Mouse (Mus musculus): ENCODE measurements around the gene Sgms1. TPM values are rescaled to one million over a fixed set of nuclear protein-coding genes. Genes with fewer than 3 reads are reported as not detected.

The Sgms1 gene
- polyA plus RNA-seq, 1 experiment from 2014 or later, result 15.7 TPM

DNA sequence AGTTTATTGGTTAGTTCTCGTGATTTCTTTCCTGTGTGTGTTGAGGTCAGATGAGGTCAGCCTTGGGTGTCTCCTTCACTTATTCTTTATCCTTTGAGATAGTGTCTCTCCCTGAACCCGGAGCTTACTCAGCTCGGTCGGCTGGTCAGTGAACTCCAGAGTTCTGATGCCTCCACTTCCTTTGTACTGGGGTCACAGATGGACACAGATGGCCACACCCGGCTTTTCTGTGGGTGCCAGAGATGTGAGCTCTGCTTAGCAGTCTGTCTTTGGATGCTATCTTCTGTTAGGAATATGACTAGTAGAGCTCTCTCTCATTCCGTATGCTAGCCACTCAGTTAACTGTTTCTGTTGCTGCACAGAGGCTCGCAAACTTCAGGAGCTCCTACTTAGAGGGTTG is 92.7 kb downstream of the Sgms1 start:
- no peak for ATAC-seq (replicated peaks)

DNA sequence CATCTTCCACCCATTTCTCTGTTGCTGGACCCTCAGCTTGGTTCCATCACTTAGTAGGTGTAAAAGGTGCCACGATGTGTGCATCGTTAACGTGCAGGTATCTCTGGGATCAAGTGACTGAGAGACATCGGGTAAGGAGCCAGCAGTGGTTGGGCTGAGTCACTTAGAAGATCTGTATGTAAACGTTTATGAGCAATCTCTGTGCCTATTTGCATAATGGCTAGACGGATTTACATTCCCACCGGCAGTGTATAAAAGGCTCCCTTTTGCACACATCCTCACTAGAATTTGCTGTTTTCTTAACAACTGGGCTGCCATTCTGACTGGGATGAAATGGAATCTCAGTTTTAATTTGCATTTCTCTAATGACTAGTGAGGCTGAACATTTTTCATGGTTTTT is 93.9 kb downstream of the Sgms1 start:
- Histone ChIP-seq H3K27ac (replicated peaks) (no peak overlapping the region), H3K27me3 (no peaks in the 10 kb centered on the region), H3K36me3 (no peaks in the 10 kb centered on the region), H3K9me3 (no peaks in the 10 kb centered on the region), H3K4me1 (peaks cover 13% of the 10 kb centered on the region), H3K9ac (replicated peaks) (no peak overlapping the region), H3K4me2 (replicated peaks) (no peak overlapping the region), H3K4me3 (no peak overlapping the region)
- WGBS, result 53% methylated on average over 7 of the region's 7 CpGs
- ATAC-seq (replicated peaks), result no peak

More for the DNA sequence above, 92.7 kb downstream of the Sgms1 start:
- peaks cover 12% of the 10 kb centered on the region for H3K4me1 ChIP-seq
- H3K9ac ChIP-seq (replicated peaks), result no peak overlapping the region
- H3K27ac ChIP-seq (replicated peaks), result no peak overlapping the region
- H3K27me3 ChIP-seq, result no peaks in the 10 kb centered on the region
- WGBS, result 86% methylated on average over 7 of the region's 7 CpGs
- no peaks in the 10 kb centered on the region for H3K9me3 ChIP-seq
- H3K4me2 ChIP-seq (replicated peaks), result no peak overlapping the region
- H3K4me3 ChIP-seq, result no peak overlapping the region
- no peaks in the 10 kb centered on the region for H3K36me3 ChIP-seq

DNA sequence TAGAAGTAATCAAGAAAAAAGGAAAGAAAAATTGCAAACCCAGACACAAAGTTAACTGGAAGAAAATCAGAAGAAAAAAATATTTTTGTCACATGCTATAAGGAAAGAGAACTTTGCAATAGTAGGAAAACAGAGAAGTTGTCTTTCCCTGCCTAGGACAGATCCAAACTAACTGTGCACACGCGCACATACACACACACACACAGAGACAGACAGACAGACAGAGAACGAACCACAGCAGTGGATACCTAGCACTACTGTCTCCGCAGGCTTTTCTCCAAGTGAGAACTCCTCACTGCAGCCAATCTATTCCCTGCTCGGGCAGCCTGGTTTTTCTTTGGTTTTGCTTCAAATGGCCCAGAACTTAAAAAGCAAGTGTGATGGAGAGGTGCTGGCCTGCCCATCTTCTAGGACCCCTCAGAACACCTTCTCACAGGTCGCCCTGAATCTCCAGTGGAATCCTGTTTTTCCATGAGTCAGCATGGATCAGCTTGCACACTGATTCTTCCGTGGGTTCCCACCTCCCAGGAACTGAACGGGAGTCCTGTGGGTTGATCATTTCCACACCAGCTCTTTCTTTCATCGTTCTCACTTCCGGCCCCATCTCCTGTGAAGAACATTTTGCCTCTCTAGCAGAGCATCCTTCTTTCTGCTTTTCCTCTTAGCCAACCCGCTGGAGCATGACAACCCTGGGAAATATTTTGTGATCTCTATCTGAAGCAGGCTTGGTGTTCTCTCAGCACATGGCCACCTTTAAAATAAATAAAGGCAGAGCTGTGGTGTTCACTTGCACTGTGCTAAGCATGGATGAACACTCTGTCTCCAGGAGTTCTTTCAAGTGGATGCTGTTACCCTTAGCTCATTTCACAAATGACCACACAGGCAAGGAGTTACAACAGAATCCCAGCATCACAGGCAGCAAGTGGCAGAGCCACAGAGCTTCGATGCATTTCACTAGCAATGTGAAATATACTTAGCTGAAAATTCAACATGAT is 96.4 kb downstream of the Sgms1 start:
- WGBS, result 91% methylated on average over 12 of the region's 12 CpGs
- Histone ChIP-seq H3K4me2 (replicated peaks) (no peak overlapping the region), H3K9ac (replicated peaks) (no peak overlapping the region), H3K4me1 (peaks cover 13% of the 10 kb centered on the region), H3K36me3 (no peaks in the 10 kb centered on the region), H3K27me3 (no peaks in the 10 kb centered on the region), H3K9me3 (no peaks in the 10 kb centered on the region), H3K4me3 (no peak overlapping the region), H3K27ac (replicated peaks) (no peak overlapping the region)
- no peak for ATAC-seq (replicated peaks)

DNA sequence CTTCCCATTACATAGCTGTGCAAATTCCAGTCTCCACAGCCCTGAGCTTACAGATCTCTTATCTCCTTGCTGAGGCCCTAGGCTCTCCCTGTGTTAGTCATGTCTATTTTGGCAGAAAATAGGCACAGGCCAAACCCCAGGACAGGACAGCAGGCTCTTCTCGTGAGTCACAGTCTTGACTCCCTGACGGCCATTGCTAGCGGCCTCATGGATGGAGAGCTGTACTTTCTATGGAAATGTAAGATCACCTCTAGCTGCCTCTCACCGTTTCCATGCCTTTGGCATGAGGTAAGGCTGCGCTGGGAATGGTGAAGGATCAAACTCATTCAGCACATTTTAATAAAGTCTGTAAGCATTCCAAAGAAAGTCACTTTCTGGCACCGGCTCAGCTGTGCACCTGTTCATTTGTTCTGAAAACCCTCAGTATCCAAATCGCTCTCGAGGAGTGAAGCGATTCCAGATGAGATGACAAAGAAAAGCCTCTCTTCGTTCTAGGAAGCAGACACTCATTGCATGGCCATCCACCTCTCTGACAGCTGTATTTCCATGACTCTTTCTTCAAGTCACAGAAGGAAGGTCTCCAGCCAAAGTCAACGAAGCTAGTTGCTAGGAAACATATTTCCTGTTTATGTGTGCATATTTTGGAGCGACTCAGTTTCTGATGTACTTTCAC is 97.3 kb downstream of the Sgms1 start:
- H3K4me3 ChIP-seq, result no peak overlapping the region
- H3K36me3 ChIP-seq, result no peaks in the 10 kb centered on the region
- no peaks in the 10 kb centered on the region for H3K9me3 ChIP-seq
- H3K27ac ChIP-seq (replicated peaks), result no peak overlapping the region
- no peak overlapping the region for H3K9ac ChIP-seq (replicated peaks)
- no peaks in the 10 kb centered on the region for H3K27me3 ChIP-seq
- WGBS, result 72% methylated on average over 12 of the region's 12 CpGs
- peaks cover 9% of the 10 kb centered on the region for H3K4me1 ChIP-seq
- no peak overlapping the region for H3K4me2 ChIP-seq (replicated peaks)
- 0 out of 2 replicates have a peak, but pooled peaks have one; percentile 31 for ATAC-seq (replicated peaks)

DNA sequence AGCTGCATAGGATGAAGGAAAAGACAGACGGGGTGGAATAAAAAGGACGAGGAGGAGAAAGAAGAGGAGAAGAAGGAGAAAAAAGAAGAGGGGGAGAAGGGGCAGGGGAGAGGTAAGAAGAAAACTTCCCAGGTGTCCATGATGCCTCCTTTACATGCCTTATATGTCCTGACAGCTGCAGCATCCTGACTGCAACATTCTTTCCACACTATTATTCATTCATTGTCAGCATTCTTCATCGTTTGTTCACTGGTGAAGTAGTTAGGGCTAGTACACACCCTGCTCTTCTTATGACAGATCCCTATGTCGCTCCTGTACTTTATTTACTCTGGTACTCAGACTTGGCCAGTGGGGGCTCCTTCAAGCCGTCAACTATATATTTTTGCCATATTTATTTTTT is 98.4 kb downstream of the Sgms1 start:
- Histone ChIP-seq H3K9me3 (no peaks in the 10 kb centered on the region), H3K9ac (replicated peaks) (no peak overlapping the region), H3K4me3 (no peak overlapping the region), H3K4me1 (peaks cover 9% of the 10 kb centered on the region), H3K4me2 (replicated peaks) (no peak overlapping the region), H3K36me3 (no peaks in the 10 kb centered on the region), H3K27me3 (no peaks in the 10 kb centered on the region), H3K27ac (replicated peaks) (no peak overlapping the region)
- 89% methylated on average over 5 of the region's 5 CpGs for WGBS
- ATAC-seq (replicated peaks), result no peak

DNA sequence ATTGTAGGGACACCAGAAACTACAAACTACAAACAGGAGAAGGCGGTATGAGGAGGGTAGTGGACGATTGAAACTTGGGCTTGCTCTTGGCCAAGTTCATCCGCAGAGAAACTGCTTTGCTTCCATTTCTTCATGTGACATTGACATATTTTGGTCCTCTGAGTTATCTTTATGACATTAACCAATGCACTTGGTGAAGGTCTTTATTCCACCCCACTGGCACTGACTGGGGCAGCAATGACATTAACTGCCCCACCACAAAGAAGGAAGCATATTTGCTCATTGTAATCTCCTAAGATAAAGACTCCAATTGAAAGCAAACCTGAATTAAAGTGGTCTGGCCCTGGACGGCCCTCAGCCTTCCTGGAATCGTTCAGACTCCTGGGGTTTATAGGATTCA is 100.6 kb downstream of the Sgms1 start:
- no peak for ATAC-seq (replicated peaks)
- Histone ChIP-seq H3K4me3 (no peak overlapping the region), H3K9me3 (no peaks in the 10 kb centered on the region), H3K36me3 (no peaks in the 10 kb centered on the region), H3K4me1 (peaks cover 7% of the 10 kb centered on the region; the same call in 1 of the 2 replicates), H3K4me2 (replicated peaks) (no peak overlapping the region), H3K27ac (replicated peaks) (no peak overlapping the region), H3K27me3 (no peaks in the 10 kb centered on the region), H3K9ac (replicated peaks) (no peak overlapping the region)
- 70% methylated on average over 5 of the region's 5 CpGs for WGBS

DNA sequence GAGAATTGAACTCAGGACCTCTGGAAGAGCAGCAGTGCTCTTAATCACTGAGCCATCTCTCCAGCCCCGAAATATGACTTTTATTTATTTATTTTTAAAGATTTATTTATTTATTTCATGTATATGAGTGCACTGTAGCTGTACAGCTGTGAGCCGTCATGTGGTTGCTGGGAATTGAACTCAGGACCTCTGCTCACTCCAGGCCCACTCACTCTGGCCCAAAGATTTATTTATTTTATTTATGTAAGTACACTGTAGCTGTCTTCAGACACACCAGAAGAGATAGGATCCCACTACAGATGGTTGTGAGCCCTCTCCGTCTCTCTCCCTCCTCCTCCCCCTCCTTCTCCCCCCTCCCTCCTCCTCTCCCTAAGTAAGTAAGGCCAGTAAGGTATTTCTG is 101.7 kb downstream of the Sgms1 start:
- no peak overlapping the region for H3K9ac ChIP-seq (replicated peaks)
- no peak; the same call in 1 of the 2 replicates for ATAC-seq (replicated peaks)
- no peaks in the 10 kb centered on the region for H3K9me3 ChIP-seq
- H3K4me1 ChIP-seq, result peaks cover 7% of the 10 kb centered on the region; the same call in 1 of the 2 replicates
- H3K4me2 ChIP-seq (replicated peaks), result no peak overlapping the region
- no peak overlapping the region for H3K4me3 ChIP-seq
- 79% methylated on average over 3 of the region's 3 CpGs for WGBS
- H3K27me3 ChIP-seq, result no peaks in the 10 kb centered on the region
- no peaks in the 10 kb centered on the region for H3K36me3 ChIP-seq
- no peak overlapping the region for H3K27ac ChIP-seq (replicated peaks)

DNA sequence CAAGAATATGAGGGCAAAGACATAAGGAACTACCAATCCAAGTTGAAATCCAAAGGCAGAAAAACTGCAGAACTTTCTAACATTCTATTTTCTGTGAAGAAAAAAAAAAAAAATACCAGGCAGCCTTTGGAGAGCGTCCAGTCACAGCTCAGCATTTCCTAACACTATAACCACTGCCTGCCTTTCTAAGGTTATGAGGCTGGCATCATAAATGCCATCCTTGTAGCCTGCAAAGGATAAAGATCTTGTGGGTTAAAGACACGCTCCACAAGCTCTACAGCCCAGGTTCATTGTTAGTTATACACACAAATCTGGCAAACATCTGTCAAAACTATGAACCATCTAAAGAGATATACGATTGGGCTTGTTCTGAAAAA is 104.1 kb downstream of the Sgms1 start:
- H3K4me2 ChIP-seq (replicated peaks), result no peak overlapping the region
- H3K27me3 ChIP-seq, result no peaks in the 10 kb centered on the region
- H3K4me1 ChIP-seq, result no peaks in the 10 kb centered on the region
- no peak for ATAC-seq (replicated peaks)
- no peak overlapping the region for H3K4me3 ChIP-seq
- whole genome bisulfite sequencing, result 88% methylated on average over 3 of the region's 3 CpGs
- no peak overlapping the region for H3K27ac ChIP-seq (replicated peaks)
- no peaks in the 10 kb centered on the region for H3K36me3 ChIP-seq
- H3K9me3 ChIP-seq, result no peaks in the 10 kb centered on the region
- H3K9ac ChIP-seq (replicated peaks), result no peak overlapping the region

DNA sequence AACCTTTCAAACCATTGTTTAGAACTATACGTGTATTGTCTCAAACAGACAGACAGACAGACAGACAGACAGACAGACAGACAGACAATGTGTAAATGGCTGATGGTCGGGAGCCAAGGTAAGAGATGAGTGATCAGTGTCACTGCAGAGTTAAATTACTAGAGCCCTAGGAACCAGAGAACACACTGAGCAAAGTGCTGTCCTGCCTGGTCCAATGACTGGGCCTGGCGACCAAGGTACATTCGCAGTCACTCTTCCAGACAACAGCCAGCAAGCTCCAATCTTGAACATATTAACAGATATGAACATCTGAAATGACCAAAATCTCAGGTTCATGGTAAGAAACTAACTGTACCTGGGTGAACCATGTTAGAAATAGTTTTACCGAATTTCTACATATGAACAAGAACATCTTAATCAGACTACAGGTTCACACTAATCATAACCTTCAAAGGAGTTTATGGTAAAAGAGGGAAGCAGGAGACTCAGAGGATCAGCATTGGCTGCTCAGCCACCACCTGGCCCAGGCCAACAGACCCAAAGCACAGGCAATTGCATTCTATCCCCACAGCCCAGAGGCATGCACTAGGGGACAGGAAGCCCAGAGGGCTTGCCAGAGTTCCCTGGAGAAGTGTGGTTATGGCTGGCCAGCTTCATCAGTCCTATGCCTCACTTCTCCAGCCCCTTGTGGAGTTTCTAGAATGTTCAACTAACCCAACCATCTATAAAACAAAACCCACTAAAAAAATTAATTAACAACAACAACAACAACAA is 104.6 kb downstream of the Sgms1 start:
- H3K36me3 ChIP-seq, result no peaks in the 10 kb centered on the region
- H3K9ac ChIP-seq (replicated peaks), result no peak overlapping the region
- H3K27me3 ChIP-seq, result no peaks in the 10 kb centered on the region
- no peak overlapping the region for H3K4me2 ChIP-seq (replicated peaks)
- no peak overlapping the region for H3K27ac ChIP-seq (replicated peaks)
- WGBS, result 92% methylated on average over 5 of the region's 5 CpGs
- H3K4me1 ChIP-seq, result no peaks in the 10 kb centered on the region
- H3K9me3 ChIP-seq, result no peaks in the 10 kb centered on the region
- H3K4me3 ChIP-seq, result no peak overlapping the region
- no peak for ATAC-seq (replicated peaks)

DNA sequence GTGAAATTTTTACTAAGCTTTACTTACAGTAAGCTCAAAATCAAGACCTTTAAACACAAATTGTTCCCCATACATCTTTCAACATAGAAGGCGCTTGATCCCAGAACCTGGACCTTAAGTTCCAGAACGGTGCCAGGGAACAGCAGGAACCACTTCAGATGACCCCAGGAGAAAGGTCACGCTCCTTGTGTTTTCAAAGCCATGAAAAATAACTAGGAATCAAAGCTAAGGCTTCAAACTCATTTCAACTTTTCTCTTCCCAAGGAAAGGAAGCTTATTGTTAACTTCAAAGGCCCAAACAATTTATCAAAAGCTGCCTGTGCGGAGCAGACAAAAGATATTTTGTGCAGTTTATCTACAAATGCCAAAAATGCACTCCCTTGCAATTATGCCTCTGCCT is 107.6 kb downstream of the Sgms1 start:
- Histone ChIP-seq H3K4me3 (no peak overlapping the region), H3K4me1 (no peaks in the 10 kb centered on the region), H3K4me2 (replicated peaks) (no peak overlapping the region), H3K27me3 (no peaks in the 10 kb centered on the region), H3K36me3 (no peaks in the 10 kb centered on the region), H3K27ac (replicated peaks) (no peak overlapping the region), H3K9me3 (no peaks in the 10 kb centered on the region), H3K9ac (replicated peaks) (no peak overlapping the region)
- 68% methylated on average over 4 of the region's 4 CpGs for WGBS
- no peak for ATAC-seq (replicated peaks)

DNA sequence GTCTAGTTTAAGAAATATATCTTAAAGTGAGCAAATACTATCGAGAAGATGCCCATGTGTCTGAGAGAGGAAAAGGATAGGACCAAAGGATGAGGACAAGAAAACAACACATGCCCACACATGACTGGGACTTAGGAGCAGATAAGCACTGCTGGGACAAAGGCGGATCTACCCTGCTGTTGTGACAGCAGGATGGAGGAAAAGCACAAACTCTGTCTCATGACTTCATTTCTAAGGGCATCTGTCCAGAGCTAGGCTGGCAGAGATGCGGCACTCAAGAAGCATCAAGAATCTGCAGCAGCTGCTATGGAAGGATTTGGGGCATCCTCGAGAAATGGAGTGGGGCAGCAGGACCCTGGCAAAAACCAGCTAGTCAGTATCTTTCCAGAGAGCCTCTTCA is 109.1 kb downstream of the Sgms1 start:
- H3K4me3 ChIP-seq, result no peak overlapping the region
- H3K27ac ChIP-seq (replicated peaks), result no peak overlapping the region
- no peaks in the 10 kb centered on the region for H3K36me3 ChIP-seq
- no peak overlapping the region for H3K4me2 ChIP-seq (replicated peaks)
- WGBS, result 89% methylated on average over 4 of the region's 4 CpGs
- H3K9ac ChIP-seq (replicated peaks), result no peak overlapping the region
- H3K4me1 ChIP-seq, result no peaks in the 10 kb centered on the region
- H3K9me3 ChIP-seq, result no peaks in the 10 kb centered on the region
- H3K27me3 ChIP-seq, result no peaks in the 10 kb centered on the region
- ATAC-seq (replicated peaks), result no peak

DNA sequence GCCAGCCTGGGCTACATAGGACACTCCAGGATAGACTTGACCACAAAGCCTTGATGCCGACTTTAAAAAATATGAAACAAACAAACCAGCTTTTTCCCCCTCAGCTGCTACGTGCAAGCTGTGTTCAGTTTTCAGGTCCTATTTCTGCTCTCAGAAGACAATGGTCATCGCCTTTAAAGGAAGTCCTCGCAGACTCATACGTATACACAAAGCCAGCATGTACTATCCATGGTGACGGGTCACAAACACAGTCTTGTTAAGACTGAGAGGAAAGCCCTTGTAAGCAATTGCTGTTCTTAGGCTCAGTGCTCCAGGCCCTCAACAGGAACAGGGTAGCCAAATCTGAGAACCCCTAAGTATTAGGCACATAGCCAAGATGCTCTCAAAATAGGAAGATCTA is 110.1 kb downstream of the Sgms1 start:
- H3K4me2 ChIP-seq (replicated peaks), result no peak overlapping the region
- H3K4me3 ChIP-seq, result no peak overlapping the region
- no peak overlapping the region for H3K9ac ChIP-seq (replicated peaks)
- H3K4me1 ChIP-seq, result no peaks in the 10 kb centered on the region
- no peaks in the 10 kb centered on the region for H3K36me3 ChIP-seq
- ATAC-seq (replicated peaks), result no peak
- no peaks in the 10 kb centered on the region for H3K27me3 ChIP-seq
- no peak overlapping the region for H3K27ac ChIP-seq (replicated peaks)
- H3K9me3 ChIP-seq, result no peaks in the 10 kb centered on the region
- whole genome bisulfite sequencing, result 94% methylated on average over 6 of the region's 6 CpGs

Measured in forebrain, embryonic 15.5 days (tissue).